Mouse (Mus musculus): ENCODE data around the gene Scgb1b2. TPM values are rescaled to one million over a fixed set of nuclear protein-coding genes. Genes with fewer than 3 reads are reported as not detected.

Scgb1b2 gene
- not detected in 2 replicates for polyA plus RNA-seq (2015; fragmentation: Nextera tagmentation; extraction: Ambion mirVana)

- ATAC-seq (ENCODE audit: low FRiP score, low read depth) = no peak
Measured at GRCm38 (mm10) chr7:31291721-31292120, at the start of gene Scgb1b2. Gene Scgb1b2 (minus strand): TSS chr7:31291821.

GRCm38 (mm10) chr7:31290208-31290607 is 1.4 kb downstream of the Scgb1b2 start, which contains the start of gene Scgb2b2:
Gene Scgb2b2 (plus strand): TSS chr7:31290508.
- Histone ChIP-seq H3K4me2 (replicated peaks) (no peak within 1 kb of the TSS), H3K27me3 (no peaks in the 10 kb centered on the region), H3K27ac (no peak within 1 kb of the TSS), H3K36me3 (no peaks in the 10 kb centered on the region), H3K9me3 (peaks cover 26% of the 10 kb centered on the region), H3K9ac (no peak within 1 kb of the TSS), H3K4me1 (no peaks in the 10 kb centered on the region), H3K4me3 (no peak within 1 kb of the TSS)
- 83% methylated on average over 5 of the region's 5 CpGs for WGBS
- ATAC-seq (ENCODE audit: low FRiP score, low read depth) = no peak

More at GRCm38 (mm10) chr7:31291721-31292120, at the start of gene Scgb1b2:
- Histone ChIP-seq H3K27ac (no peak within 1 kb of the TSS), H3K4me2 (replicated peaks) (no peak within 1 kb of the TSS), H3K9me3 (peaks cover 26% of the 10 kb centered on the region; the same call in 1 of the 2 replicates), H3K9ac (no peak within 1 kb of the TSS), H3K36me3 (no peaks in the 10 kb centered on the region), H3K27me3 (no peaks in the 10 kb centered on the region), H3K4me3 (no peak within 1 kb of the TSS), H3K4me1 (no peaks in the 10 kb centered on the region)
- 74% methylated on average over 3 of the region's 3 CpGs for WGBS

Other genes starting within 250 kb of the Scgb1b2 start
- gene Fxyd5, start 249.3 kb downstream of the Scgb1b2 start, polyA plus RNA-seq (2015; fragmentation: Nextera tagmentation; extraction: Ambion mirVana) = 17.1 and 18.3 TPM in 2 replicates
- 20.0 and 21.3 TPM in 2 replicates for gene Fxyd7, start 240.4 kb downstream of the Scgb1b2 start, polyA plus RNA-seq (2015; fragmentation: Nextera tagmentation; extraction: Ambion mirVana)
- gene Fxyd1, start 234.6 kb downstream of the Scgb1b2 start, polyA plus RNA-seq (2015; fragmentation: Nextera tagmentation; extraction: Ambion mirVana) = 61.7 and 71.2 TPM in 2 replicates
- 0.59 and 0.67 TPM in 2 replicates for gene Lgi4, start 232.5 kb downstream of the Scgb1b2 start, polyA plus RNA-seq (2015; fragmentation: Nextera tagmentation; extraction: Ambion mirVana)
- 32.9 and 34.8 TPM in 2 replicates for gene Fxyd3, start 215.1 kb downstream of the Scgb1b2 start, polyA plus RNA-seq (2015; fragmentation: Nextera tagmentation; extraction: Ambion mirVana)
- 3.0 and 3.2 TPM in 2 replicates for gene Hpn, start 176.5 kb downstream of the Scgb1b2 start, polyA plus RNA-seq (2015; fragmentation: Nextera tagmentation; extraction: Ambion mirVana)
- gene Scn1b, start 164.8 kb downstream of the Scgb1b2 start, polyA plus RNA-seq (2015; fragmentation: Nextera tagmentation; extraction: Ambion mirVana) = 4.1 and 4.5 TPM in 2 replicates
- gene Gramd1a, start 135.9 kb downstream of the Scgb1b2 start, polyA plus RNA-seq (2015; fragmentation: Nextera tagmentation; extraction: Ambion mirVana) = 79.8 and 83.2 TPM in 2 replicates
- gene Scgb2b2, start 1.3 kb downstream of the Scgb1b2 start, polyA plus RNA-seq (2015; fragmentation: Nextera tagmentation; extraction: Ambion mirVana) = not detected in 2 replicates
- gene Scgb2b3, start 70.3 kb upstream of the Scgb1b2 start, polyA plus RNA-seq (2015; fragmentation: Nextera tagmentation; extraction: Ambion mirVana) = not detected in 2 replicates
- not detected in 2 replicates for gene Scgb1b3, start 83.8 kb upstream of the Scgb1b2 start, polyA plus RNA-seq (2015; fragmentation: Nextera tagmentation; extraction: Ambion mirVana)

All from limb, embryonic 13.5 days (tissue).